Mouse (Mus musculus) heart, adult 2 months (tissue): ENCODE measurements around the gene F2rl1.

Experiments
- CTCF ChIP-seq: fragments of 200-600 bp; IDR thresholded peaks from 2 replicates; pipeline ENCODE4 v1.8.1; 2022; ENCODE audit warnings: antibody characterized with exemption, mild to moderate bottlenecking, moderate library complexity
- POLR2A ChIP-seq: fragments of 200-500 bp; IDR thresholded peaks from 2 replicates; pipeline ENCODE4 v1.6.1; 2011; ENCODE audit warnings: mild to moderate bottlenecking, low read depth, low read length, control low read depth; ENCODE audit not compliant: insufficient read depth

DNA sequence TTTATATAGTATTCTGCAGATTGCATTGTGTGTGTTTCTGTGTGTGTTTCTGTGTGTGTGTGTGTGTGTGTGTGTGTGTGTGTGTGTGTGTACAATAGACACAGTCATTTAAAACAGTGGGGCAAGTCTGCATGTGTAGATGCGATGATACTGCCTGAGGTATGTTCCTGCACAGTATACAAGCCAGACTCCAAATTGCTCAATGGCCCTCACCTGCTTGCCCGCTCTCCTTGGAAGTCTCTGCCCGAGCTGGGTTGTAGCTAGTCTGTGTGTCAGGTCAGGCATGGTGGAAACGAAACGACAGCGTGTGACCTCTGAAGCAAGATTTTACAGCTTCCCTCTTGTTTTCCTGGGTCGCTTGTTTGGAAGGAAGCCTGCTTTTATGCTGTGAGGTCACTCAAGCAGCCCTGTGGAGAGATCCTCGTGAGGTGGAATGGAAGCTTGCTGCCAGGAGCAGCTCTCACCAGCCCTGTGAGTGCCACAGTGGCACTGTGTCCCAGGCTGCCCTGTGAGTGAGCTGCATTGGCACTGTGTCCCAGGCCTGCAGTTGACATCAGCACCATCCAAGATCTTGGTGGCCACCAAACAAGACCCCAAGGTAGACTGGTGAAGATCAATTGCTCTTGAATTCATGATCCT lies 21.6 kb downstream of the F2rl1 start:
- no peak for TF ChIP-seq CTCF
- no peak for TF ChIP-seq POLR2A
